Comparison of ENCODE assay signal across 18 mouse cellular contexts in genomic region chr6:67223082-67223481, GRCm38 (mm10). TPM values are rescaled to one million over a fixed set of nuclear protein-coding genes. Genes with fewer than 3 reads are reported as not detected.
DNase-seq lines count a peak whose midpoint lies in the region; ATAC-seq and TF ChIP-seq lines count a peak whose summit lies in the region.
"Had no signal": no experiment of that assay in that cellular context is flagged by ENCODE, and none has a peak within 500 bp of the region (broad histone marks: within the 10 kb centered on the region; RNA-seq: fewer than 3 reads in every experiment).

No protein-coding gene starts in this region.

- no peak for TF ChIP-seq POLR2A in heart, adult 2 months (IDR thresholded peaks at IDR 0.05; ENCODE audit: insufficient read depth, low read depth, low read length)

- peak overlapping the region; percentile 65 for H3K27ac ChIP-seq in heart, adult 2 months
- H3K27ac ChIP-seq in heart, embryonic 14.5 days (replicated peaks in 1 of 2; ENCODE audit: control insufficient read depth in 1 of 2, insufficient read depth in 1 of 2, low read depth in 2 of 2, low read length in 2 of 2) = peak overlapping the region; percentile 39 to 48; a peak in 3 of 4 replicates
- no peak overlapping the region for H3K27ac ChIP-seq in heart, embryonic 10.5 days
- H3K27ac ChIP-seq in intestine, embryonic 15.5 days = no peak overlapping the region
- H3K27ac ChIP-seq in intestine, postnatal 0 days (ENCODE audit: low read depth, low read length) = no peak overlapping the region
- H3K27ac ChIP-seq: forebrain, embryonic 12.5 days; hindbrain, embryonic 12.5 days had no signal

- intact Hi-C loops in heart, adult 2 months (cut with DNase I) = no loop called here

- H3K79me2 ChIP-seq in heart, adult 2 months (replicated peaks; ENCODE audit: control insufficient read depth, insufficient read depth, low read length) = no peaks in the 10 kb centered on the region

- H3K9ac ChIP-seq in heart, adult 2 months (ENCODE audit: low read depth, low read length) = no peak overlapping the region
- H3K9ac ChIP-seq in heart, embryonic 14.5 days (ENCODE audit: low read length) = no peak overlapping the region
- H3K9ac ChIP-seq in intestine, embryonic 15.5 days = no peak overlapping the region
- H3K9ac ChIP-seq in intestine, postnatal 0 days (ENCODE audit: low read depth, low read length) = no peak overlapping the region
- H3K9ac ChIP-seq: forebrain, embryonic 12.5 days; hindbrain, embryonic 12.5 days had no signal

- H3K36me3 ChIP-seq in heart, adult 2 months (ENCODE audit: control insufficient read depth, insufficient read depth, low read length) = no peaks in the 10 kb centered on the region
- no peaks in the 10 kb centered on the region for H3K36me3 ChIP-seq in heart, embryonic 14.5 days (ENCODE audit: control insufficient read depth, insufficient read depth, low read length)
- no peaks in the 10 kb centered on the region for H3K36me3 ChIP-seq in heart, embryonic 10.5 days
- no peaks in the 10 kb centered on the region for H3K36me3 ChIP-seq in intestine, embryonic 15.5 days
- no peaks in the 10 kb centered on the region for H3K36me3 ChIP-seq in intestine, postnatal 0 days (ENCODE audit: control insufficient read depth, insufficient read depth)
- H3K36me3 ChIP-seq: forebrain, embryonic 12.5 days; hindbrain, embryonic 12.5 days had no signal

- 91% methylated on average over 1 of the region's 1 CpGs for WGBS in heart, adult 2 months
- WGBS in heart, embryonic 14.5 days = 74% methylated on average over 1 of the region's 1 CpGs
- 82% methylated on average over 1 of the region's 1 CpGs for WGBS in heart, embryonic 10.5 days
- 78% methylated on average over 1 of the region's 1 CpGs for WGBS in intestine, embryonic 15.5 days
- 49% methylated on average over 1 of the region's 1 CpGs for WGBS in intestine, postnatal 0 days

- H3K4me3 ChIP-seq in heart, adult 2 months = no peak overlapping the region
- H3K4me3 ChIP-seq in heart, embryonic 14.5 days (ENCODE audit: control insufficient read depth in 1 of 2, insufficient read depth in 1 of 2, low read depth in 1 of 2, low read length in 2 of 2) = no peak overlapping the region
- H3K4me3 ChIP-seq in heart, embryonic 10.5 days = no peak overlapping the region
- no peak overlapping the region for H3K4me3 ChIP-seq in intestine, embryonic 15.5 days (replicated peaks)
- no peak overlapping the region for H3K4me3 ChIP-seq in intestine, postnatal 0 days (ENCODE audit: low read depth, low read length)
- H3K4me3 ChIP-seq: forebrain, embryonic 12.5 days; hindbrain, embryonic 12.5 days had no signal

- no peak for TF ChIP-seq CTCF in heart, adult 2 months (IDR thresholded peaks at IDR 0.05)
- no peak for TF ChIP-seq CTCF in intestine, postnatal 0 days (IDR thresholded peaks at IDR 0.05; ENCODE audit: low read depth)

- ATAC-seq in heart, embryonic 14.5 days (ENCODE audit: insufficient number of reproducible peaks, insufficient read depth, low FRiP score, low read depth) = no peak
- ATAC-seq in intestine, embryonic 15.5 days = 0 out of 2 replicates have a peak, but pooled peaks have one; percentile 17
- no peak for ATAC-seq in intestine, postnatal 0 days
- ATAC-seq: forebrain, embryonic 16.5 days; hindbrain, embryonic 16.5 days; inflammation-experienced regulatory T-cells, adult 6 months had no signal

- no peak for DNase-seq in heart, adult 2 months
- DNase-seq in heart, adult 9 months (ENCODE audit: low spot score in 2 of 2) = no peak
- DNase-seq in heart, embryonic 10.5 days (ENCODE audit: low spot score) = no peak
- peak; percentile 23 for DNase-seq in retina, postnatal 7 days (ENCODE audit: low read depth, low spot score)
- no peak for DNase-seq in layer of hippocampus, adult 11-12 months (ENCODE audit: low spot score)
- DNase-seq: adrenal gland, adult 2 months; adrenal gland, postnatal 25 days; cerebellum, adult 2 months; gastrocnemius, postnatal 25 days; kidney, adult 18-20 months had no signal

- no peaks in the 10 kb centered on the region for H3K27me3 ChIP-seq in heart, adult 2 months (ENCODE audit: control insufficient read depth, insufficient read depth, low read length)
- H3K27me3 ChIP-seq in heart, embryonic 14.5 days (ENCODE audit: control insufficient read depth, insufficient read depth, low read length) = no peaks in the 10 kb centered on the region
- no peaks in the 10 kb centered on the region for H3K27me3 ChIP-seq in heart, embryonic 10.5 days (ENCODE audit: insufficient read depth, poor library complexity, severe bottlenecking)
- no peaks in the 10 kb centered on the region for H3K27me3 ChIP-seq in intestine, embryonic 15.5 days (replicated peaks)
- H3K27me3 ChIP-seq in intestine, postnatal 0 days (replicated peaks; ENCODE audit: control insufficient read depth, insufficient read depth, low read length) = no peaks in the 10 kb centered on the region
- H3K27me3 ChIP-seq: forebrain, embryonic 12.5 days; hindbrain, embryonic 12.5 days had no signal

- TF ChIP-seq EP300 in heart, adult 2 months (IDR thresholded peaks at IDR 0.05; ENCODE audit: insufficient read depth, low read depth, low read length) = no peak

- H3K9me3 ChIP-seq in heart, embryonic 14.5 days (ENCODE audit: control insufficient read depth, low read length) = no peaks in the 10 kb centered on the region
- H3K9me3 ChIP-seq in heart, embryonic 10.5 days = no peaks in the 10 kb centered on the region
- H3K9me3 ChIP-seq in intestine, embryonic 15.5 days = no peaks in the 10 kb centered on the region
- H3K9me3 ChIP-seq in intestine, postnatal 0 days (ENCODE audit: control insufficient read depth) = no peaks in the 10 kb centered on the region
- H3K9me3 ChIP-seq: forebrain, embryonic 12.5 days; hindbrain, embryonic 12.5 days had no signal

- H3K4me1 ChIP-seq in heart, adult 2 months (ENCODE audit: control insufficient read depth, insufficient read depth, low read length) = no peaks in the 10 kb centered on the region
- H3K4me1 ChIP-seq in heart, embryonic 14.5 days (ENCODE audit: control insufficient read depth in 2 of 2, insufficient read depth in 2 of 2, low read length in 2 of 2) = peaks cover 2 to 18% of the 10 kb centered on the region in 2 experiments
- peaks cover 5% of the 10 kb centered on the region; the same call in 1 of the 2 replicates for H3K4me1 ChIP-seq in heart, embryonic 10.5 days
- H3K4me1 ChIP-seq in intestine, embryonic 15.5 days (replicated peaks) = no peaks in the 10 kb centered on the region
- H3K4me1 ChIP-seq in intestine, postnatal 0 days (replicated peaks; ENCODE audit: control insufficient read depth, insufficient read depth, low read length) = no peaks in the 10 kb centered on the region
- H3K4me1 ChIP-seq: hindbrain, embryonic 12.5 days had no signal

- H3K4me2 ChIP-seq in heart, embryonic 14.5 days (ENCODE audit: low read length) = no peak overlapping the region
- no peak overlapping the region for H3K4me2 ChIP-seq in intestine, embryonic 15.5 days (replicated peaks)
- H3K4me2 ChIP-seq in intestine, postnatal 0 days (replicated peaks; ENCODE audit: low read depth) = no peak overlapping the region
- H3K4me2 ChIP-seq: forebrain, embryonic 12.5 days; hindbrain, embryonic 12.5 days had no signal

RNA-seq across cellular contexts. Expression of gene Serbp1, which starts 14.9 kb away (rescaled TPM):
- total RNA-seq in heart, adult 2 months (2021) = 100 to 1,000 TPM; 196 to 227 TPM
- polyA plus RNA-seq in heart, adult 2 months (2012; rRNA removed) = 53.6 and 62.3 TPM in 2 replicates
- 361 and 372 TPM in 2 replicates for polyA plus RNA-seq in heart, embryonic 14.5 days (2014; fragmentation: Nextera tagmentation; extraction: Ambion mirVana)
- polyA plus RNA-seq in heart, embryonic 10.5 days (2016; fragmentation: Nextera tagmentation; extraction: Ambion mirVana) = 392 and 514 TPM in 2 replicates
- polyA plus RNA-seq in intestine, embryonic 15.5 days (2015; fragmentation: Nextera tagmentation; extraction: Ambion mirVana) = 392 and 427 TPM in 2 replicates
- 209 and 220 TPM in 2 replicates for polyA plus RNA-seq in intestine, postnatal 0 days (2015; fragmentation: Nextera tagmentation; extraction: Ambion mirVana)

Comparison
In these comparisons a context has a peak if more than half of its experiments do, and no peak if none do; other contexts are left out.
1. H3K27ac ChIP-seq: peak in heart, adult 2 months (single experiment) and heart, embryonic 14.5 days (2 of 2); none in heart, embryonic 10.5 days (single experiment), intestine, embryonic 15.5 days (single experiment) and intestine, postnatal 0 days (single experiment).